8 mouse cellular contexts compared by ENCODE assay signal in genomic region chr9:96350010-96350409, GRCm38 (mm10). TPM values are rescaled to one million over a fixed set of nuclear protein-coding genes. Genes with fewer than 3 reads are reported as not detected.
DNase-seq lines count a peak whose midpoint lies in the region; ATAC-seq and TF ChIP-seq lines count a peak whose summit lies in the region.

No protein-coding gene starts in this region.

- peaks cover 33% of the 10 kb centered on the region for H3K4me1 ChIP-seq in G1E (ENCODE audit: insufficient read depth, low read depth, low read length)
- H3K4me1 ChIP-seq in cerebellum, adult 2 months (ENCODE audit: control insufficient read depth, insufficient read depth, low read length): peaks cover 9% of the 10 kb centered on the region

- no peak for TF ChIP-seq POLR2A in cerebellum, adult 2 months (IDR thresholded peaks at IDR 0.05; ENCODE audit: borderline replicate concordance, insufficient read depth, low read length)

- WGBS in cerebellum, adult 2 months: 31% methylated on average over 4 of the region's 4 CpGs

- DNase-seq in A20 (ENCODE audit: low read depth, low spot score): peak; percentile 75
- peak; percentile 47 for DNase-seq in G1E (ENCODE audit: low spot score)
- DNase-seq in cerebellum, adult 2 months: peak; percentile 55 to 71
- peak; percentile 28 to 61 for DNase-seq in frontal cortex, postnatal 36 days (ENCODE audit: low spot score in 2 of 2)
- DNase-seq in liver: peak; percentile 50
- DNase-seq in ovary, postnatal 10 days (ENCODE audit: low spot score): peak; percentile 15
- DNase-seq in thymus, postnatal 25 days: peak; percentile 60

- ATAC-seq in G1E (ENCODE audit: extremely low read depth, insufficient number of reproducible peaks, low FRiP score, poor library complexity, severe bottlenecking): peak; percentile 56; the same call in 1 of the 2 replicates
- peak; percentile 49 for ATAC-seq in inflammation-experienced regulatory T-cells, adult 6 months

- H3K4me3 ChIP-seq in G1E (ENCODE audit: low read depth, low read length): no peak overlapping the region
- H3K4me3 ChIP-seq in cerebellum, adult 2 months (replicated peaks; ENCODE audit: insufficient read depth, low read depth, low read length): no peak overlapping the region

- TF ChIP-seq CTCF in G1E (IDR thresholded peaks at IDR 0.05; ENCODE audit: low read depth, low read length): 0 out of 2 replicates have a peak, but pooled peaks have one; percentile 14
- TF ChIP-seq CTCF in cerebellum, adult 2 months (IDR thresholded peaks at IDR 0.05; ENCODE audit: borderline replicate concordance, insufficient read depth, low read depth, low read length): peak; percentile 70

- peaks cover 30% of the 10 kb centered on the region for H3K36me3 ChIP-seq in G1E (replicated peaks)

- H3K9me3 ChIP-seq in G1E (replicated peaks): no peaks in the 10 kb centered on the region

- no peak overlapping the region for H3K27ac ChIP-seq in cerebellum, adult 2 months (ENCODE audit: insufficient read depth, low read length)

- no peaks in the 10 kb centered on the region for H3K27me3 ChIP-seq in G1E (ENCODE audit: insufficient read depth, low read length)
- H3K27me3 ChIP-seq in cerebellum, adult 2 months (ENCODE audit: control insufficient read depth, insufficient read depth, low read length): no peaks in the 10 kb centered on the region

RNA-seq across cellular contexts. Expression of gene Atp1b3, which starts 14.2 kb away (rescaled TPM):
- total RNA-seq in G1E (2014; fragmentation: Nextera tagmentation): 79.5 and 86.8 TPM in 2 replicates
- 73.4 and 77.8 TPM in 2 replicates for total RNA-seq in G1E (2017)
- 89.3 and 107 TPM in 2 replicates for polyA plus RNA-seq in G1E (2012)
- polyA plus RNA-seq in cerebellum, adult 2 months (2012; rRNA removed): 179 and 202 TPM in 2 replicates
- 100 to 1,000 TPM; 181 to 248 (median 245) TPM for polyA plus RNA-seq in inflammation-experienced regulatory T-cells, adult 6 months (2017; shearing (Covaris generic))

Comparison
In these comparisons a context has a peak if more than half of its experiments do, and no peak if none do; other contexts are left out.
1. DNase-seq: peak in every context shown above with its lines; median percentile 75 in A20; 63 in cerebellum, adult 2 months; 60 in thymus, postnatal 25 days; 50 in liver; 47 in G1E; 44 in frontal cortex, postnatal 36 days; 15 in ovary, postnatal 10 days.